Mouse (Mus musculus) olfactory bulb, adult 2 months (tissue): Measurements from ENCODE around the gene Zfp658.

ENCODE experiments used
- CTCF ChIP-seq: fragments of 200-500 bp; IDR thresholded peaks from 2 replicates; pipeline ENCODE4 v1.5.1; 2012; ENCODE audit warnings: low read depth, mild to moderate bottlenecking, low read length, moderate library complexity; ENCODE audit not compliant: insufficient read depth
- POLR2A ChIP-seq: fragments of 200-500 bp; IDR thresholded peaks from 2 replicates; pipeline ENCODE4 v1.6.1; 2012; ENCODE audit warnings: mild to moderate bottlenecking, low read depth, low read length, moderate library complexity; ENCODE audit not compliant: insufficient read depth

DNA sequence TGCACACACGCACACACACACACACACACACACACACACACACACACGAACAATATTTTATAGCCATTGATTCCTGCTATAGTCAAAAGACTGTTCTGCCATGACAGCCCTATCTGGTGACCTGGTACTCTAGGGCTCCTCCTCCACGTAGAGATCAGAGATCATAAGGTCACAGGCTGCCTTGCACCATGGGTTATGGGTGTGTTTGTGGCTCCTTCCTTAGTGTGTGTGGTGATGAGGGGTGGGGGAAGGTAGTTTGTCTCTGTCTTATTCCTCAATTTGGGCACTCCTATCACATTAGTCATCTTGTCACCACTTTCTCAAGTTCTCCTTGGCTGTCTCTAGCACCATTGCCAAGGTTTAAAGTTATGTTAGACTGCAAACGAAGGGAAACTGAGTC lies 23.5 kb upstream of the Zfp658 start:
- TF ChIP-seq POLR2A = no peak
- no peak for TF ChIP-seq CTCF
